Mouse (Mus musculus) bone marrow macrophage, adult 2 months (primary cell): Measurements from ENCODE around the gene Trim56.

Experiments
- CTCF ChIP-seq: IDR thresholded peaks from 2 replicates; pipeline ENCODE4 v1.5.1; 2012; ENCODE audit warnings: low read depth, mild to moderate bottlenecking, low read length, moderate library complexity
- POLR2A ChIP-seq: IDR thresholded peaks from 2 replicates; pipeline ENCODE4 v1.6.1; 2012; ENCODE audit warnings: mild to moderate bottlenecking, low read depth, low read length, borderline replicate concordance

- no peak for TF ChIP-seq CTCF
- no peak for TF ChIP-seq POLR2A
These were observed 18.9 kb upstream of the Trim56 start for GRCm38 (mm10) chr5:137134959-137135358.
